Mouse (Mus musculus) layer of hippocampus, postnatal 10 days (tissue): ENCODE results near the gene Etfbkmt. TPM values are rescaled to one million over a fixed set of nuclear protein-coding genes. Genes with fewer than 3 reads are reported as not detected.
"Not testable (repeated sequence)": the region's sequence is repeated elsewhere in the genome, so short reads cannot be mapped to it uniquely, and the experiment has no call there.

Experiments
- DNase-seq, 2 experiments: peaks; one replicate each; pipeline ENCODE4 v3.0.0; 2021; ENCODE audit warnings: low spot score in 2 of 2
- total RNA-seq, 2 experiments: library from RNA; stranded (reverse); gene quantifications; 2 replicates each; pipeline ENCODE4 v1.2.3; 2021

The Etfbkmt gene
- total RNA-seq, 2 experiments from 2014 or later = 2.6 to 3.3 TPM

DNA sequence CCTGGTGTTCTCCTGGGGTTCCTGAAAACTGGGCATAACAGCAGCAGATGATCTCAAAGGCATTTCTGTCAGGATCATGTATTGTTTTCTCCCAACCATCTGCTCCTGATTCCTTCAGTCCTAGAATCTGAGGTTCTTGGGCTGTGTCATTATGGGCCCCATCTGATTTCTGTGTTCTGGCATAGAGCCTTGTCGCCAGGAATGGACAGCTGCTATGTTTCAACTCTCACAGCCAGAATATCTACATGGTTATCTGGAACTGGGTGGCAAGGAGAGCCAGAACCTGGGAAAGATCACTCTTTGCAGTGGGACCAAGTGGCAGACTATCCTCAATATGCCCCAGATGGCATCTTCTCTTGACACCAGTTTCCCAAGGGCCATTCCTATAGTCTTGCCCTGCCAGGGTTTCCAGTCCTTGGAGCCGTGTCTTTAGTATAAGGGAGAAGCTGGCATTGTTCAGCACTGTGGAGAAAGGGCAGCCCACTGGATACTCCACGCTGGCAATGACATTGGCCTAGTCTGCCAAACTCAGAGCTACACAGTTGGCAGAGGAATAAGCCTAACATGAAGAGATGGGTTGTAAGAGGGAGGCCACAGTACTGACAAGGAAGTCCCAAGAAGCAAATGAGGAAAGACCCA, 35.4 kb downstream of the Etfbkmt start:
- no peak for DNase-seq

- no peak for DNase-seq
Measured at GRCm38 (mm10) chr6:149179064-149179463, 39.4 kb downstream of the Etfbkmt start.

DNA sequence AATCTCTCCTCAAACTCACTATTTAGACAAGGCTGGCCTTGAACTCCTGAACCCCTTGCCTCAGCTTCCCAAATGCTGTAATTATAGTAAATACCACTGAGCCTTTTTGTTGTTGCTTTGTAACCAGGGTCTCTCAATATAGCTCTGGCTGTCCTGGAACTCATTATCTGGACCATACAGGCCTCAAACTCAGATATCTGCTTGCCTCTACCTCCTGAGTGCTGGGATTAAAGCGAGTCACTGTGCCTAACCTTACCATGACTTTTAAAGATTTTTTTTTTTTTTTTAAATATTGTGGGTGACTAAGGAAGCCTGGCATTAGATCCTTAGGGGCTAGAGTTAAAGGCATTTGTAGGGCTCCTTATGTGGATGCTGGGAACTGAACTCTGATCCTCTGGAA, 44.4 kb downstream of the Etfbkmt start:
- DNase-seq = no peak

DNA sequence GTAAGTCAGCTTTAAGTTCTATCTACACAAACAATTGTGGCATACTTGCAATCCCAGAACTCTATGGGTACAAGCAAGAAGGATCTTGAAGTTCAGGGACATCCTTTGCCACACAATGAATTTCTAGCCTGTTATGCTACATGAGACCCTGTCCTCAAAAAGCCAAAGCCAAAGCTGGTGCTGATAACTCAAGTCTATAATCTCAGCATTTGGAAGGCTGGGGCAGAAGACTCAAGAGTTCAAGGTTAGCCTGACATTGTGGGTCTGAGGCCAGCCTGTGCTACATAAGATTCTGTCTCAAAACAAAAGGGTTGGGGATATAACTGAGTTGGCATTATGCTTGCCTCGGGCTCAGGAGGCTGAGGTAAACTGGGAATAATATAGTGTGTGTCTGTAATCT, 47.7 kb downstream of the Etfbkmt start:
- DNase-seq = no peak

DNA sequence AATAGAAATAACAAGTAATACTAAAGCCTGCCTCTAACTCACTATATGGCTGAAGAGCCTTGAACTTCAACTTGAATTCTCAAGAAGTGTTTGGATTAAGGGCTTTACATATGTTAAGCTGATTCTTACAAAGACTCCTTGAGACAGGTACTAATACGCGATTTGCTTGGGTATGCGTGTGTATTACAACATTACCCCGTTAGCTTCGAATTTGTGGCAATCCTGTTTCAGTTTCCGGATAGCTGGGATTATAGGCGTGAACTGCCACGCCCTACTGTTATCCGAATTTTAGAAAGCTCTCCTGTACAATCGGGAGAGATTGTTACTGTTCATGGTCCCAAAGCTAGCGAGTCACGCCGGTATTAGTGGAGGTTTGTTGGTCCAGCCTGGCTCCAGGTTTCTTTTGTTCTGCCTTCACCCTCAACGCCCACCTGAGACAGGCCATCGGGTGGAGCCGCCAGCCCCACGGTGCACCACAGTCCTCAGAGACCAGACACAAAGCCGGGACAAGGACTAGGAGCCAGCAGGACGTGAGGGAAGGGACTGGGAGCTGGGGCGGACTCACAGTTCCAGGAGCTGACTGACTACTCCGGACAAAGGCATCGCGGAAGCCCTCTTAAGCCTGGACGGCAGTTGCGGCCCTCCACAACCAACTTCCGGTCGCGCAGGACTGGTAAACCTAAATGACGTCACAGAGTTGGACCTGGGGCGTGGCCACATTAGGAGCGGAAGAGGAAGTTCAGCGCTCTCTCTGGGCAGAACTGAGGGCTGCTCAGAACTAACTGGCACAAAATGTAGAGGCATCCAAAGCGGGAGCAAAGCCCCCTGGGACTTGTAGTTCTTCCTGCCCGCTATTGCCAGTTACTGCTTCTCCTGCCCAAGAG, 48.6 kb downstream of the Etfbkmt start, which contains the start of gene Amn1:
TSS of gene Amn1 (minus strand) at position 672 of the 884 bp plus-strand sequence.
- DNase-seq = peak; percentile 92 to 94

GRCm38 (mm10) chr6:149188925-149189257, 49.2 kb downstream of the Etfbkmt start:
- no peak for DNase-seq

GRCm38 (mm10) chr6:149189340-149189922, 49.8 kb downstream of the Etfbkmt start:
- DNase-seq = peak in 1 of 2 experiments; percentile 13

GRCm38 (mm10) chr6:149191951-149192350, 52.3 kb downstream of the Etfbkmt start:
- DNase-seq = not testable (repeated sequence)

- DNase-seq = no peak
Measured at GRCm38 (mm10) chr6:149193276-149193905, 53.7 kb downstream of the Etfbkmt start.

DNA sequence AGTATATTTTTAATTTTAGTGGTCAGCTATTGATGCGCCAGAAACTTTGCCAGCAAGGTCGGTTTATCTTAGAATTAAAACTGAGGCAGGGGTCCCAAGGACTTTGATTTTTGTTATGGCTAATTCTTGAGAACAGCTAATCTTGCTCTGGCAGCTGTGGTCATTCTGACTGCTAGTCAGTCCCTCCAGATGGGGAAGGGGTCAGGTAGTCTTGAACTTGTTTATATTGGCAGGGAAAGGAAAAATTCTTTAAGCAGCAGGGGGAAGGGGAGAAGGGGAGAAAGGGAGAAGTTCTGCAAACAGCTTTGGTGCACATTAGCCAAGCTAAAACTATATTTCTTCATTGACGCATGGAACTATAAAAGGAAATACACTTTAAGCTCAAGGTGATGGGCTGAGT, 57.5 kb downstream of the Etfbkmt start:
- no peak for DNase-seq

- DNase-seq = no peak
Measured at GRCm38 (mm10) chr6:149198572-149198971, 58.9 kb downstream of the Etfbkmt start.

Other genes with a start within 250 kb of the Etfbkmt start
- gene Caprin2, start 243.6 kb upstream of the Etfbkmt start, total RNA-seq = 1 to 10 TPM; 9.5 to 9.9 TPM
- 10 to 100 TPM in 1 of 2 experiments, 1 to 10 TPM in 1; 9.3 to 10.5 TPM for gene Sinhcaf, start 193.4 kb upstream of the Etfbkmt start, total RNA-seq
- gene Dennd5b, start 38.2 kb upstream of the Etfbkmt start, total RNA-seq = 10 to 100 TPM; 35.5 to 40.6 TPM
- gene Gm10203, start 9.7 kb upstream of the Etfbkmt start, total RNA-seq = not detected
- gene Amn1, start 48.9 kb downstream of the Etfbkmt start, total RNA-seq = 10 to 100 TPM; 39.8 to 41.7 TPM
- 10 to 100 TPM; 15.8 to 17.7 TPM for gene Resf1, start 169.6 kb downstream of the Etfbkmt start, total RNA-seq